Mouse (Mus musculus) midbrain, embryonic 16.5 days (tissue): Measurements from ENCODE around the gene Erbb3. TPM values are rescaled to one million over a fixed set of nuclear protein-coding genes. Genes with fewer than 3 reads are reported as not detected.

Experiments used
- ATAC-seq: fragments of 200-750 bp; cut with Nextera tagmentation; 2 replicates; pipeline ENCODE4 v1.8.0; 2017; ENCODE audit warnings: moderate TSS enrichment
- H3K27ac ChIP-seq: fragments of 300-500 bp; sonication (generic); 2 replicates; pipeline ENCODE4 v1.5.1; 2014; ENCODE audit warnings: mild to moderate bottlenecking, low read length, mixed read lengths
- H3K27me3 ChIP-seq: fragments of 300-500 bp; sonication (generic); 2 replicates; pipeline ENCODE4 v1.6.1; 2014; ENCODE audit warnings: low read depth, low read length, mixed read lengths; ENCODE audit not compliant: control insufficient read depth, insufficient read depth
- H3K36me3 ChIP-seq: fragments of 300-500 bp; sonication (generic); 2 replicates; pipeline ENCODE4 v1.6.1; 2014; ENCODE audit warnings: mild to moderate bottlenecking, low read length, moderate library complexity, mixed read lengths; ENCODE audit not compliant: control insufficient read depth, insufficient read depth
- H3K4me1 ChIP-seq: fragments of 300-500 bp; sonication (generic); 2 replicates; pipeline ENCODE4 v1.6.1; 2014; ENCODE audit warnings: mild to moderate bottlenecking, low read length, mixed read lengths; ENCODE audit not compliant: control insufficient read depth, insufficient read depth
- H3K4me2 ChIP-seq: fragments of 300-500 bp; sonication (generic); 2 replicates; pipeline ENCODE4 v1.6.1; 2014; ENCODE audit warnings: mild to moderate bottlenecking, low read length, mixed read lengths
- H3K4me3 ChIP-seq: fragments of 300-500 bp; sonication (generic); 2 replicates; pipeline ENCODE4 v1.5.1; 2014; ENCODE audit warnings: low read depth, mild to moderate bottlenecking, low read length, moderate library complexity, mixed read lengths
- H3K9ac ChIP-seq: fragments of 300-500 bp; sonication (generic); 2 replicates; pipeline ENCODE4 v1.6.1; 2014; ENCODE audit warnings: low read depth, low read length, mixed read lengths
- H3K9me3 ChIP-seq: fragments of 300-500 bp; sonication (generic); replicated peaks from 2 replicates; pipeline ENCODE4 v1.6.1; 2014; ENCODE audit warnings: mild to moderate bottlenecking, low read length, mixed read lengths; ENCODE audit not compliant: control insufficient read depth, poor library complexity, severe bottlenecking
- WGBS: fragments of 180-500 bp; shearing (Covaris S2); extraction: QIAGEN DNeasy Blood & Tissue Kit; methylation state at CpG from one replicate; pipeline ENCODE4 v1.1.7; 2014; 5-methylcytosine and 5-hydroxymethylcytosine counted together
- polyA plus RNA-seq: library from polyadenylated mRNA; unstranded; fragments of >200 nt; fragmentation: Nextera tagmentation; extraction: Ambion mirVana; gene quantifications from 2 replicates; pipeline ENCODE4 v1.2.1, GENCODE M21; 2015

Erbb3 gene
- polyA plus RNA-seq, 1 experiment from 2014 or later = 0.41 TPM

DNA sequence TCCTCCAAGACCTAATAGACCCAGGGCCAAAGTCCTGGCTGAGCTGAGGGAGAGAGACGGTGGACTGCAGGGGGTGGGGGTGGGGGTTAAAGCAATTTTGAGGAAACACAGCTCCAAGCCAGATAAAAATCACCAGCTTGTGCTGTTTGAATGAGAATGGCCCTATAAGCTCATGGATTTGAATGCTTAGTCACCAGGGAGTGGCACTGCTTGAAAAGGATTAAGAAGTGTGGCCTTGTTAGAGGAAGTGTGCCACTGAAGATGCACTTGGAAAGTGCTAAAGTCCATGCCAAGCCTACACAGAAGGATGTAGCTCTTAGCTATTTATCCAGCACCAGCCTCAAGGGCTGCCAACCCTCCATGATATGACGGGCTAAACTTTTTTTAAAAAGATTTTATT, 54.2 kb downstream of the Erbb3 start:
- 77% methylated on average over 2 of the region's 2 CpGs for WGBS
- Histone ChIP-seq H3K9me3 (no peaks in the 10 kb centered on the region), H3K27me3 (no peaks in the 10 kb centered on the region), H3K4me3 (no peak overlapping the region), H3K9ac (no peak overlapping the region), H3K4me2 (no peak overlapping the region), H3K36me3 (no peaks in the 10 kb centered on the region), H3K4me1 (no peaks in the 10 kb centered on the region), H3K27ac (no peak overlapping the region)
- no peak for ATAC-seq

DNA sequence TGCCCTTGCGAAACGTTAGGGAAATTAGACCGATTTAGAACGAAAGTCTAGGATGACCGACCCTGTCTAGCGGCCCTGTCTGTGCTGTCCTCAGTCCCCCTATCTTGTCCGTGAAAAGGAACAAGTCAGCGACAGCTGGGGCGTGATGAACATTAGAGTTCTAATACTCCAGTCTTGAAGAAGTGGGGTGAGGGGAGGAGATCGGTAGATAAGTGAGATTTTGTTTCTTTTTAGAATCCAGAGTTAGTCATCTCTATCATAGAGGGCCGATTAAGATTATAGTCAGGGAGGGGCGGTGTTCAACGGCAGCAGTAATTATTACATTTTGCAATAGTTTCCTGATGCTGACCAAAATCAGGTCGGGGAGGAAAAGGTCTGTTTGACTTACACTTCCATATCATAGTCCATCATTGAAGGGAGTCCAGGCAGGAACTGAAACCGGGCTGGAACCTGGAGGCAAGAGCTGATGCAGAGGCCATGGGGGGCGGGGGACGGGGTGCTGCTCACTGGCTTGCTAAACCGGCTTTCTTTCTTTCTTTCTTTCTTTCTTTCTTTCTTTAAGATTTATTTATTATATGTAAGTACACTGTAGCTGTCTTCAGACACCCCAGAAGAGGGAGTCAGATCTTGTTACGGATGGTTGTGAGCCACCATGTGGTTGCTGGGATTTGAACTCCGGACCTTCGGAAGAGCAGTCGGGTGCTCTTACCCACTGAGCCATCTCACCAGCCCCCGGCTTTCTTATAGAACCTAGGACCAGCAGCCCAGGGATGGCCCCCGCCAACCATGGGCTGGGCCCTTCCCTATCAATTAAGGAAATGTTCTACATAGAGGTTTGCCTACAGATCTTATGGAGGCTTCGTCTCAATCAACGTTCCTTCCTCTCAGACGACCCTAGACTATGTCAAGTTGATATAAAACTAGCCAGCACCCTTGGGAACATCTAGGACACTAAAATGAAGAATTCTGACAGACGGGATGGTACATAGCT, 62.8 kb downstream of the Erbb3 start:
- Histone ChIP-seq H3K27ac (no peak overlapping the region), H3K9ac (no peak overlapping the region), H3K4me3 (peak overlapping the region; percentile 58), H3K36me3 (no peaks in the 10 kb centered on the region), H3K4me2 (peak overlapping the region; percentile 98), H3K4me1 (peaks cover 9% of the 10 kb centered on the region; the same call in 1 of the 2 replicates), H3K27me3 (no peaks in the 10 kb centered on the region; the same call in 1 of the 2 replicates), H3K9me3 (no peaks in the 10 kb centered on the region)
- ATAC-seq = no peak
- WGBS = 31% methylated on average over 28 of the region's 28 CpGs

DNA sequence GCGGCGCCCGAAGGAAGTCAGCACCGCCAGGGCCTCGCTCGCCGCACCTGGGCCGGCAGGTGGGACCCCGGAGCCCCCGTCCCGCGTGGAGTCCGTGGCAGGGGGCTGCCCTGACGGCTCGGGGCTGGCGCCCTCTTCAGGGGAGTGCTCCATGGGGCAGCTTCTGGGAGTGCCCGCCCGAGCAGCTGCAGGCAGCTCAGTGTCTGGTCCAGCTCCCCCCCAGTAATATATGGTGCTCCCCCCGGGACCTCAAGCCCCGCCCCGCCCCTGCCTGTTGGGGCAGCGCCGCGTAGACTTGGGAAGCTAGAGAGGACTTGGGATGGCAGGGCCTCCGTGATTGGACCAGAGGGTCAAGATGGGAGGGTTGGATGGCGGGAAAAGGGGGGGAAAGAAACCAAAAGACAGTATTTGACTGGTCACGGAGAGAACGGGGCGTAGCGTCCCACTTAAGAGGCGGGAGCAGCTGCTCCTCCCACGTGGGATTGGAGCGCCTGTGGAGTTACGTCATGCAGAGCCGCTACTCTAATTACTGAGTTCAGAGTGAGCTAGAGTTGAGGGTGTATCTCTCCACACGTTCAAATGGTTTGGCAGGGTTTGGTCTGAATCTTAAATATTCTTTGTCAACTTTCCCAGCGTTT, 63.7 kb downstream of the Erbb3 start, which contains the start of gene Esyt1:
TSS of gene Esyt1 (minus strand) at position 201 of the 638 bp plus-strand sequence.
- Histone ChIP-seq H3K9me3 (no peaks in the 10 kb centered on the region), H3K9ac (peak within 1 kb of the TSS; percentile 62), H3K36me3 (no peaks in the 10 kb centered on the region), H3K4me3 (peak within 1 kb of the TSS; percentile 58), H3K4me1 (peaks cover 9% of the 10 kb centered on the region; the same call in 1 of the 2 replicates), H3K4me2 (peak within 1 kb of the TSS; percentile 98), H3K27me3 (no peaks in the 10 kb centered on the region; the same call in 1 of the 2 replicates), H3K27ac (no peak within 1 kb of the TSS)
- under 1% methylated on average over 37 of the region's 37 CpGs for WGBS
- peak; percentile 93 for ATAC-seq

DNA sequence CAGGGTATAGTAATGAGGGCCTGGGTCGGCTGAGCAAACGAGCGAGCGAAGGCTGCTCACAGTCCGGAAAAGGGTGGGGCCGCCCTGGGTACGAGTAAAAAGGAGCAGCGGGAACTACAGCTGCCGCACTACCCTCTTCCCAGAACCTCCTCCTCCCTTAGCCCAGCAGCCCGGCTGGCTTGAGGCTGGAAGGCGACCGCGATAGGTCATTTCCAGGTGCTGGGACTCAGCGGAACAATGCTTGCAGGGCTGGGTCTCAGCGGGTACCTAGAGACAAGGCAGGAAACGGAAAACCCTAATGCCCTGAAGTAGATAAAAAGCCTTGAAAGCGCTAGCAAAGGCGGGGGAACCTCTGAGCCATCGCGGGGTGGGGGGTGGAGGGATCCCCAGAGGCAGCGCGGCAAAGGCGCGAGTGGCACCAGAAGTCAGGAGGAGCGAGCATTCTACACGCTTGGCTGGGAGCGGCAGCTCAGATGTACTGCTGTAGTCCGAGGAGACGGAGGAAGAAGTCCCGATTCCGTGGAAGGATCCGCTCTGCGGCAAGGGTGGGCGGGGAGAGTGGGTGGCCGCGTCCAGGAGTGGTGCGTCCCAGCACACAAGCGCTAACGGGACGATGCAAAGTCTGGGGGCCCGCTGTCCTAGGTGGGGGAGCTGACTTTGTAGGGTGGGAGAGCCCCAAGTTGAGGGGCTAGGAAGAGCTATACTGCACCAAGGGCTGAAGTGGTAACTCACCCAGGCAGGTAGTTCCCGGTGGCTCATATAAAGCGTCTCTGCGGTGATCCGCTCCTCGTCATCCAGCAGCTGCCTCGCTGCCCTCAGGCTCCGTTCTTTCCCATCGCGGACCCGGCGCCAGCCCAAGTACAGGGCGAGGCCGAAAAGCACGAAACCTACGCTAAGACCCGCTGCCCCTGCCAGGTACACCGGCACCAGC, 64.5 kb downstream of the Erbb3 start:
- Histone ChIP-seq H3K4me1 (peaks cover 9% of the 10 kb centered on the region; the same call in 1 of the 2 replicates), H3K9me3 (no peaks in the 10 kb centered on the region), H3K4me2 (peak overlapping the region; percentile 98), H3K27ac (no peak overlapping the region), H3K36me3 (no peaks in the 10 kb centered on the region), H3K9ac (peak overlapping the region; percentile 62), H3K27me3 (no peaks in the 10 kb centered on the region; the same call in 1 of the 2 replicates), H3K4me3 (peak overlapping the region; percentile 58)
- ATAC-seq = peak; percentile 55
- under 1% methylated on average over 56 of the region's 58 CpGs for WGBS

DNA sequence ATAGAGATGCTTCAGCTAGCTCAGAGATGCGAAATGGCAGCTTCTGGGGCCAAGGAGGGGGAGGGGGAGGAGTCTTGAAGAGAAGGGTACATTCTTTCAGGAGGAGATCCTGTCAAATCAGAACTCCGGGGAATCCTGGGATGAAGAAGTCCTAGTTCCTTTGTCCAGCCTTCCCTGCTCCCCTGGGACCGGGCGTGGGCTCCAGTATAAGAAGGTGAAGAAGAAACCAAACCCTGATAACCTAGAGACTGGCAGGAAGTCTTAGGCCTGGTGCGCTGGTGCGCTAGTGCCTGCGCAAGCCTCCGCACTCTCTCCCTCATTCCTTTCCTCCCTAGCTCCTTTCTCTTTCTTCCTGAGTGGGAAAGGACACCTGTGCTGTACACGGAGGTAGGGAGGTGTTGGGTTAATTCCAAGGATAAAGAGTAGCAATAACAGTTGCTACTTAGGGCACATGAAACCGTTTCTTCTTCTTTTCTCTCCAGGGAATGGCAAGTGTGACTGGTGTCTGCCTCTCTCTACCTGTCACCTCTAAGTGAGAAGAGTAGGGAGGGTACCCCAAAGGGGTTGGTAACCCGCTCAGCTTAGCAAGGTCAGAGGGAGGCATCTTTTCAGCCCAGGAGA, 65.2 kb downstream of the Erbb3 start:
- Histone ChIP-seq H3K4me2 (peak overlapping the region; percentile 98), H3K36me3 (no peaks in the 10 kb centered on the region), H3K4me1 (peaks cover 9% of the 10 kb centered on the region; the same call in 1 of the 2 replicates), H3K9ac (peak overlapping the region; percentile 62), H3K4me3 (peak overlapping the region; percentile 58), H3K27ac (no peak overlapping the region), H3K27me3 (no peaks in the 10 kb centered on the region; the same call in 1 of the 2 replicates), H3K9me3 (no peaks in the 10 kb centered on the region)
- WGBS = 13% methylated on average over 11 of the region's 11 CpGs
- ATAC-seq = peak; percentile 28; the same call in 1 of the 2 replicates

DNA sequence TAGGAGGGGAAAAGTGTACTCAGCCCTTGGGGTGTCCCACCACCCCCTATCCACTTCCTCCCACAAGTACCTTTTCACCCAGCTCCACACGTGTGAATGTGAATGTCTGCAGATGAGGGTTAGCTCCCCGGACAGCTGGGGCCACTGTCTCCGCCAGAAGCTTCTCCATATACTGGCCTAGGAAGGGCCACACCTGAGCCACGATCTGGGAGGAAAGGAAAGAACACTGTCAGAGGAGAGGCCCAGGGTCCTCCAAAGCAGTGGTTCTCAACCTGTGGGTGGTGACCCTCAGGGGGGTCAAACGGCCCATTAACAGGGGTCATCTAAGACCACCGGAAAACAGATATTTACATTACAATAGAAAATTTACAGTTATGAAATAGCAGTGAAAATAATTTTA, 67.1 kb downstream of the Erbb3 start:
- Histone ChIP-seq H3K4me2 (no peak overlapping the region), H3K9me3 (no peaks in the 10 kb centered on the region), H3K4me3 (no peak overlapping the region), H3K27me3 (peaks cover 2% of the 10 kb centered on the region), H3K36me3 (peaks cover 2% of the 10 kb centered on the region; the same call in 1 of the 2 replicates), H3K4me1 (peaks cover 9% of the 10 kb centered on the region; the same call in 1 of the 2 replicates), H3K9ac (no peak overlapping the region), H3K27ac (no peak overlapping the region)
- WGBS = 77% methylated on average over 6 of the region's 6 CpGs
- no peak for ATAC-seq

DNA sequence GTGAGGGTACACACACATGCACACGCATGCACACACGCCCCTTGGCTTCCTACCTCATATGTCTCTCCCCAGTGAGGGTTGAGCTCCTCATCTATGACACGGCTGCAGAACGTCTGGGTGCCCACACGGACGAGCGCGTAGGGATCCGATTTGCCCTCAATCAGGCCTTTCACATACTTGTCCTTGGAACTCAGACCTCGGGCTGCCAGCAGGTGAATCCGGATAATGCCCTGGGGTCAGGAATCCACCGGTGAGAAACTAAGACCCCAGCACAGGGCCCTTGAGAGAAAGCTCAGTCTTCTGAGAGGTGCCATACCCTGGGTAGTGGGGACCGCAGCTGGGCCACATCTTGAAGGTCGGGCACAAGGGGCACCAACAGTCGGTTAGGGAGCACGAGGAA, 68.9 kb downstream of the Erbb3 start:
- WGBS = 91% methylated on average over 16 of the region's 16 CpGs
- H3K4me1 ChIP-seq = peaks cover 5% of the 10 kb centered on the region; the same call in 1 of the 2 replicates
- no peak overlapping the region for H3K9ac ChIP-seq
- H3K9me3 ChIP-seq = no peaks in the 10 kb centered on the region
- H3K27ac ChIP-seq = no peak overlapping the region
- H3K4me3 ChIP-seq = no peak overlapping the region
- H3K27me3 ChIP-seq = peaks cover 8% of the 10 kb centered on the region
- ATAC-seq = no peak
- H3K4me2 ChIP-seq = no peak overlapping the region
- peaks cover 2% of the 10 kb centered on the region; the same call in 1 of the 2 replicates for H3K36me3 ChIP-seq

DNA sequence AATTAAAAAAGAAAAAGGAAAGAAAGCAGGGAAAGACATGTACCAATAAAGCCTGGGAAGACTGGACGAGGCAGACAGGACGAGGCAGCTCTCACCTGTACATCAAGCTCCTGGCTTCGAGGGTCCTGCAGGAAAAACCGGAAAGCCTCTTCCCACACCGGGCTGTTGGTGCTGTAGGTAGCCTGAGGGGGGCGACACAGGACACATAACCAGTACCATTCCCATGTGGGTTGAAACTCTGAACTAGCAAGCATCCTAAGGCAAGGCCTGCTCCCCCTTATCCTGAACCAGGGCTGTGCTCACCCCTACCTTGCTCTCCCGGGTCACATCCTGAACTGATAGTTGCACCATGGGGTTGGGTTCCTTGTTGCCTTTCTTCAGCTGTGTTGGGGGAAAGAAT, 70.6 kb downstream of the Erbb3 start:
- ATAC-seq = no peak
- whole genome bisulfite sequencing = 73% methylated on average over 7 of the region's 7 CpGs

More for the DNA sequence above, 70.6 kb downstream of the Erbb3 start:
- H3K9ac ChIP-seq = no peak overlapping the region
- H3K4me3 ChIP-seq = no peak overlapping the region
- no peak overlapping the region for H3K27ac ChIP-seq
- H3K36me3 ChIP-seq = peaks cover 5% of the 10 kb centered on the region; the same call in 1 of the 2 replicates
- H3K4me1 ChIP-seq = no peaks in the 10 kb centered on the region; the same call in 1 of the 2 replicates
- no peak overlapping the region for H3K4me2 ChIP-seq
- H3K27me3 ChIP-seq = peaks cover 8% of the 10 kb centered on the region; the same call in 1 of the 2 replicates
- no peaks in the 10 kb centered on the region for H3K9me3 ChIP-seq
